Mouse (Mus musculus): ENCODE results near the gene Ubald2. TPM values are rescaled to one million over a fixed set of nuclear protein-coding genes. Genes with fewer than 3 reads are reported as not detected.

The Ubald2 gene
- total and polyA plus RNA-seq, 3 experiments: 56.8 to 77.7 TPM; not detected in 1

DNA sequence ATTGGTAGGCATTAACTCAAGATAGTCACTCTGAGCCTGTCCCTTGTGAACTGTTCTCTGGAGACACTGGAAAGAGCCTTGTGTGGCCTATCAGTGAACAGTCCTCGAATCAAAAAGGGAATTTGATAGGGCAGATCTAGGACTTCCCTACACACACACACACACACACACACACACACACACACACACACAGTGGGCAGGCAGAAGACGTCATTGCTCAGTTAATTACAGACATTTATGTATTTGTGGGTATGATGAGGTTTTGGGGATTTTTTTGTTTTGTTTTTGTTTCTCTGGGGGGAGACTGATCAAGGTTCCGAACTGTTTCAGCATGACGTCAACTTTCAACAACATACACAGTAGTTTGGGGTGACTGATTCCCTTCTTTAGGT lies 20.3 kb upstream of the Ubald2 start:
- Histone ChIP-seq H3K9ac (ENCODE audit: control insufficient read depth, low read depth, low read length, poor library complexity, severe bottlenecking) (peak overlapping the region; percentile 55), H3K36me3 (ENCODE audit: control insufficient read depth in 1 of 2, insufficient read depth in 2 of 2, low read length in 2 of 2) (peaks cover 0 to 27% of the 10 kb centered on the region in 2 experiments; a peak in 2 of 4 replicates), H3K4me1 (ENCODE audit: control insufficient read depth in 1 of 2, insufficient read depth in 2 of 2, low read length in 2 of 2) (peaks cover 10 to 31% of the 10 kb centered on the region in 2 experiments), H3K27me3 (ENCODE audit: control insufficient read depth in 1 of 2, insufficient read depth in 2 of 2, low read length in 2 of 2) (no peaks in the 10 kb centered on the region), H3K27ac (ENCODE audit: control insufficient read depth, low read depth, low read length) (peak overlapping the region; percentile 18; the same call in 1 of the 2 replicates), H3K79me2 (ENCODE audit: control insufficient read depth, insufficient read depth, low read length, poor library complexity) (peaks cover 4% of the 10 kb centered on the region; the same call in 1 of the 2 replicates), H3K9me3 (replicated peaks; ENCODE audit: insufficient read depth, low read length) (no peaks in the 10 kb centered on the region), H3K4me3 (ENCODE audit: control insufficient read depth in 1 of 2, insufficient read depth in 1 of 2, low read depth in 2 of 2, low read length in 2 of 2) (peak overlapping the region; percentile 37 to 38)
- DNase-seq (ENCODE audit: low read depth, low spot score): peak; percentile 86
- TF ChIP-seq SMC3 (IDR thresholded peaks at IDR 0.05; ENCODE audit: low read depth, low read length) (no peak), HCFC1 (IDR thresholded peaks at IDR 0.05; ENCODE audit: low read depth, low read length) (no peak), JUND (IDR thresholded peaks at IDR 0.05; ENCODE audit: low read depth, low read length) (no peak), TAL1 (IDR thresholded peaks at IDR 0.05; ENCODE audit: low read length) (no peak), E2F4 (IDR thresholded peaks at IDR 0.05; ENCODE audit: borderline replicate concordance, low read depth, low read length) (no peak), KAT2A (conservative IDR thresholded peaks at IDR 0.05; ENCODE audit: low read depth, low read length) (no peak), TBP (IDR thresholded peaks at IDR 0.05; ENCODE audit: low read depth, low read length) (0 out of 2 replicates have a peak, but pooled peaks have one; percentile 9), MAFK (IDR thresholded peaks at IDR 0.05; ENCODE audit: borderline replicate concordance, low read depth, low read length) (no peak), MAZ (IDR thresholded peaks at IDR 0.05; ENCODE audit: low read depth, low read length) (no peak), ETS1 (IDR thresholded peaks at IDR 0.05; ENCODE audit: low read depth, low read length) (peak; percentile 68), MXI1 (IDR thresholded peaks at IDR 0.05; ENCODE audit: low read depth, low read length) (no peak), CHD1 (IDR thresholded peaks at IDR 0.05; ENCODE audit: low read depth, low read length) (no peak), SIN3A (IDR thresholded peaks at IDR 0.05; ENCODE audit: low read length) (peak; percentile 57), ELF1 (IDR thresholded peaks at IDR 0.05; ENCODE audit: low read depth, low read length) (peak; percentile 22; the same call in 1 of the 2 replicates), MAX (IDR thresholded peaks at IDR 0.05; ENCODE audit: low read length) (no peak), GATA1 (IDR thresholded peaks at IDR 0.05; ENCODE audit: low read depth, low read length) (0 out of 2 replicates have a peak, but pooled peaks have one; percentile 20), USF2 (IDR thresholded peaks at IDR 0.05; ENCODE audit: borderline replicate concordance in 1 of 2, insufficient read depth in 1 of 2, low read depth in 1 of 2, low read length in 2 of 2) (no peak), USF1 (IDR thresholded peaks at IDR 0.05; ENCODE audit: low read depth, low read length) (no peak), EP300 (IDR thresholded peaks at IDR 0.05; ENCODE audit: low read depth in 1 of 2, low read length in 2 of 2) (0 out of 4 replicates have a peak, but pooled peaks of 1 of the 2 experiments have one; percentile 5), UBTF (IDR thresholded peaks at IDR 0.05; ENCODE audit: borderline replicate concordance, insufficient read depth, low read depth, low read length) (no peak), ZMIZ1 (IDR thresholded peaks at IDR 0.05; ENCODE audit: low read depth, low read length) (no peak)
